Mouse (Mus musculus): Measurements from ENCODE around the gene Cog2. TPM values are rescaled to one million over a fixed set of nuclear protein-coding genes. Genes with fewer than 3 reads are reported as not detected.
A peak's percentile ranks its signal among the peaks of the same experiment; 100 is the strongest.

Gene Cog2
- polyA plus RNA-seq, 1 experiment from 2014 or later = 36.9 TPM

- H3K4me1 ChIP-seq (ENCODE audit: insufficient read depth) = peaks cover 2% of the 10 kb centered on the region
- no peaks in the 10 kb centered on the region for H3K27me3 ChIP-seq (ENCODE audit: insufficient read depth, low read length)
- no peak for TF ChIP-seq CTCF (IDR thresholded peaks at IDR 0.05; ENCODE audit: low read depth)
- no peak for ATAC-seq (ENCODE audit: insufficient read depth)
- no peak overlapping the region for H3K4me2 ChIP-seq
- H3K36me3 ChIP-seq (ENCODE audit: insufficient read depth) = no peaks in the 10 kb centered on the region
- no peak for DNase-seq
- no peak overlapping the region for H3K27ac ChIP-seq (ENCODE audit: low read depth)
- no peak overlapping the region for H3K9ac ChIP-seq
- H3K4me3 ChIP-seq (ENCODE audit: low read depth, low read length) = no peak overlapping the region
- 66% methylated on average over 6 of the region's 6 CpGs for WGBS
- no peaks in the 10 kb centered on the region for H3K9me3 ChIP-seq (ENCODE audit: low read depth, low read length)
Observed at GRCm38 (mm10) chr8:124516525-124516924, 4.0 kb upstream of the Cog2 start.

DNA sequence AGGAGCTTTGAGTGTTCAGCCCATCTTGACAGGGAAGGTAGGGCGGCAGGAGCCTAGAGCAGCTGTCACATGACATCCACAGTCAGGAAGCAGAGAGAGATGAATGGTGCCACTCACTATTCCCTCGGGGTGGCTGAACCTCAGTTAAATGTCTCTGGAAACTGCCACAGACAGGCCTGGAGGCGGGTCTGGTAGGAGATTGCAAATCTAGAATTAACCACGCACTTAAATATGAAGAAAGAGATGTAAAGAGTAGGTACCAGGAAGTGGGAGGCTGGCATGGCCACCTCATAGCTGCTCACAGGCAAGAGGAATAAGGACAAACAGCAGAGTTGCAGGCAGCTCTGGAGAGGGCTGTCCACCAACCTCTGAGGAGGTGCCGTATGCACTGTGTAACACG is 3.4 kb upstream of the Cog2 start:
- H3K27ac ChIP-seq (ENCODE audit: low read depth) = no peak overlapping the region
- H3K4me1 ChIP-seq (ENCODE audit: insufficient read depth) = peaks cover 8% of the 10 kb centered on the region
- no peak for DNase-seq
- H3K36me3 ChIP-seq (ENCODE audit: insufficient read depth) = no peaks in the 10 kb centered on the region
- H3K4me3 ChIP-seq (ENCODE audit: low read depth, low read length) = no peak overlapping the region
- no peak overlapping the region for H3K4me2 ChIP-seq
- no peak for ATAC-seq (ENCODE audit: insufficient read depth)
- no peaks in the 10 kb centered on the region for H3K27me3 ChIP-seq (ENCODE audit: insufficient read depth, low read length)
- no peak overlapping the region for H3K9ac ChIP-seq
- WGBS = 57% methylated on average over 6 of the region's 6 CpGs
- TF ChIP-seq CTCF (IDR thresholded peaks at IDR 0.05; ENCODE audit: low read depth) = no peak
- H3K9me3 ChIP-seq (ENCODE audit: low read depth, low read length) = no peaks in the 10 kb centered on the region

- H3K36me3 ChIP-seq (ENCODE audit: insufficient read depth) = peaks cover 18% of the 10 kb centered on the region
- DNase-seq (no peak), ATAC-seq (ENCODE audit: insufficient read depth) (no peak)
- H3K4me1 ChIP-seq (ENCODE audit: insufficient read depth) = peaks cover 9% of the 10 kb centered on the region
- no peak overlapping the region for H3K9ac ChIP-seq
- TF ChIP-seq CTCF (IDR thresholded peaks at IDR 0.05; ENCODE audit: low read depth) = no peak
- H3K4me3 ChIP-seq (ENCODE audit: low read depth, low read length) = peak overlapping the region; percentile 94; the same call in 1 of the 2 replicates
- peak overlapping the region; percentile 74 for H3K4me2 ChIP-seq
- H3K27me3 ChIP-seq (ENCODE audit: insufficient read depth, low read length) = no peaks in the 10 kb centered on the region
- H3K9me3 ChIP-seq (ENCODE audit: low read depth, low read length) = no peaks in the 10 kb centered on the region
- no peak overlapping the region for H3K27ac ChIP-seq (ENCODE audit: low read depth)
- 86% methylated on average over 6 of the region's 6 CpGs for WGBS
Observed at GRCm38 (mm10) chr8:124521946-124522345, 1.4 kb downstream of the Cog2 start.

DNA sequence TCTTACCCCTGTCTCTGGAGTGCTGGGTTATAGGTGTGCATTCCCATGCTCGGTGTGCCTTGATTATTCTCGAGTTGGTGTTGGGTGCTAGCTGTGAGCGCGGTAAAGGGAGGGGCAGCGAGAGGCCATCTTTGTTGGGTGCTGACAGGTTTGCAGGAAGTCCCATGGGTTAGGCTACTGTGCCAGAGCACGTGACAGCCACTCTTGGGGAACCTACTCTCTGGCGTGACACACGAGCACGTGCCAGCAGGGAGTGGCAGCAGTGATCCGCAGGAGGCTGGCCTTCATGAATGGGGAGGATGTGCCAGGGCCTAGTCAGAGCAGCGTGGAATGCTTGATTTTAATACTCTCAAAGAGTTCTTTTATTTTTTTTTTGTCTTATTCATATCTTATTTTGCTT is 5.7 kb downstream of the Cog2 start:
- H3K36me3 ChIP-seq (ENCODE audit: insufficient read depth) = peaks cover 53% of the 10 kb centered on the region
- H3K27me3 ChIP-seq (ENCODE audit: insufficient read depth, low read length) = no peaks in the 10 kb centered on the region
- no peak overlapping the region for H3K9ac ChIP-seq
- DNase-seq = no peak
- no peak overlapping the region for H3K27ac ChIP-seq (ENCODE audit: low read depth)
- peaks cover 9% of the 10 kb centered on the region; the same call in 1 of the 2 replicates for H3K4me1 ChIP-seq (ENCODE audit: insufficient read depth)
- H3K4me2 ChIP-seq = no peak overlapping the region
- H3K9me3 ChIP-seq (ENCODE audit: low read depth, low read length) = no peaks in the 10 kb centered on the region
- no peak for ATAC-seq (ENCODE audit: insufficient read depth)
- no peak overlapping the region for H3K4me3 ChIP-seq (ENCODE audit: low read depth, low read length)
- WGBS = 92% methylated on average over 11 of the region's 11 CpGs
- TF ChIP-seq CTCF (IDR thresholded peaks at IDR 0.05; ENCODE audit: low read depth) = no peak

DNA sequence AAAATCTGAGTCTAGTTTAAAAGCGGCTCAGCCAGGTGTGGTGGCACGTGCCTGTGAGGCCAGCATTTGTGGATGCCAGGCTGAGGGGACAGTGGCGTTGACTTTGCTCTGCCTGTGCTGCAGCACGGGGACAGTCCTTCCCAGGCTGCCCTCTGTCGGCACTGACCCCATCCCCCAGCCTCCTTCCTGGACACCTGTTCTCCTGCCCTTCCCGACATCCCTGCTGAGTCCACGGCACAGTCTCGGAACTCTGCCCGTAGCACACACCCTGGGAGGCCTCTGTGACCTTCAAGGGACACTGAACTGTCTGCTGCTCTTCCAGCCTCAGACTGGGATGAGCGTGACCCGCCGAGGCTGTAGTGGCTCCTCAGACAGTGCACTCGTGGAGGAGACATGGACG is 9.5 kb downstream of the Cog2 start:
- ATAC-seq (ENCODE audit: insufficient read depth) (no peak), DNase-seq (no peak)
- H3K4me3 ChIP-seq (ENCODE audit: low read depth, low read length) = no peak overlapping the region
- H3K4me2 ChIP-seq = no peak overlapping the region
- 83% methylated on average over 14 of the region's 14 CpGs for WGBS
- TF ChIP-seq CTCF (IDR thresholded peaks at IDR 0.05; ENCODE audit: low read depth) = no peak
- H3K9ac ChIP-seq = no peak overlapping the region
- no peak overlapping the region for H3K27ac ChIP-seq (ENCODE audit: low read depth)
- peaks cover 79% of the 10 kb centered on the region for H3K36me3 ChIP-seq (ENCODE audit: insufficient read depth)
- H3K9me3 ChIP-seq (ENCODE audit: low read depth, low read length) = no peaks in the 10 kb centered on the region
- no peaks in the 10 kb centered on the region for H3K4me1 ChIP-seq (ENCODE audit: insufficient read depth)
- H3K27me3 ChIP-seq (ENCODE audit: insufficient read depth, low read length) = no peaks in the 10 kb centered on the region

DNA sequence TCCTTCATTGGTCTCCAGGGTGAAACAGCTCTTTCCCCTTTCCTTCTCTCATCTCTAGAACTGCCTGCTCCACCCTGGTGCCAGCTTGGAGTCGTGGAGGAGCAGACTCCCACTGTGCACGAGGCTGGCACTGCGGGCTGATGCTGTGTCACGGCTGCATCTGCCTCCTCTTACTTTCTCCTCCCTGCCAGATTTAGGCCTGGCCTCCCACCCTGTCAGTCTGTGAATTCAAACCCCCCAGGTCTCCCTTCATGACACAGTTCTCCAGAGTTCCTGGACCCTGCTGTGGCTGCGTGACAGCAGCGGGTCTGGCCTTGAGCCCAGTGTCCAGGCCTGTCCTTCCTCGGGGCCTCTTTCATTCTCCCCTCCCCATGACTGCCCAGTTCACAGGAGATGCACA is 10.0 kb downstream of the Cog2 start:
- DNase-seq = no peak
- no peaks in the 10 kb centered on the region for H3K27me3 ChIP-seq (ENCODE audit: insufficient read depth, low read length)
- H3K9ac ChIP-seq = no peak overlapping the region
- H3K9me3 ChIP-seq (ENCODE audit: low read depth, low read length) = no peaks in the 10 kb centered on the region
- H3K4me2 ChIP-seq = no peak overlapping the region
- no peak overlapping the region for H3K4me3 ChIP-seq (ENCODE audit: low read depth, low read length)
- TF ChIP-seq CTCF (IDR thresholded peaks at IDR 0.05; ENCODE audit: low read depth) = no peak
- H3K36me3 ChIP-seq (ENCODE audit: insufficient read depth) = peaks cover 82% of the 10 kb centered on the region
- no peak overlapping the region for H3K27ac ChIP-seq (ENCODE audit: low read depth)
- ATAC-seq (ENCODE audit: insufficient read depth) = no peak
- no peaks in the 10 kb centered on the region for H3K4me1 ChIP-seq (ENCODE audit: insufficient read depth)
- WGBS = 88% methylated on average over 7 of the region's 7 CpGs

DNA sequence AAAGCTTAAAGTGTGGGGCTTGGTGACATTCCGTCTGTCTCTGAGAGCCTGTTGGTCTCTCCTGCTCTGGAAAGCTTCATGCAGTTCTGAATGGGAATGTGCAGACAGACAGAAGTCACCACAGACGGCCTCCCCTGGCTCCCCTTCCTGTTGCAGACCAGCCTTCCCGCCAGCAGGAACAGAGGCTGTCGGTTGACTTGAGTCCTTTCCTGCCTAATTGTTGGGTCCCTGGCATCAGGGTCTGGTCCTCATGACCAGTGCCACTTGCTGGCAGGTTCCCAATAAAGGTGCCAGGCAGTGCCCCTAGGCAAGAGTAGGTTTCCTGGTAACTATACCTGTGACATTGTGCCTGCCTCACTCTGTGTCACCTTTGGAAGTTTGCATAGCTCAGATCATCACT is 10.4 kb downstream of the Cog2 start:
- DNase-seq (no peak), ATAC-seq (ENCODE audit: insufficient read depth) (no peak)
- no peaks in the 10 kb centered on the region for H3K9me3 ChIP-seq (ENCODE audit: low read depth, low read length)
- H3K27me3 ChIP-seq (ENCODE audit: insufficient read depth, low read length) = no peaks in the 10 kb centered on the region
- H3K27ac ChIP-seq (ENCODE audit: low read depth) = no peak overlapping the region
- H3K4me2 ChIP-seq = no peak overlapping the region
- TF ChIP-seq CTCF (IDR thresholded peaks at IDR 0.05; ENCODE audit: low read depth) = no peak
- H3K9ac ChIP-seq = no peak overlapping the region
- no peak overlapping the region for H3K4me3 ChIP-seq (ENCODE audit: low read depth, low read length)
- peaks cover 82% of the 10 kb centered on the region for H3K36me3 ChIP-seq (ENCODE audit: insufficient read depth)
- 78% methylated on average over 4 of the region's 4 CpGs for WGBS
- no peaks in the 10 kb centered on the region for H3K4me1 ChIP-seq (ENCODE audit: insufficient read depth)

- Histone ChIP-seq H3K9ac (no peak overlapping the region), H3K4me2 (no peak overlapping the region), H3K4me1 (ENCODE audit: insufficient read depth) (no peaks in the 10 kb centered on the region), H3K36me3 (ENCODE audit: insufficient read depth) (peaks cover 74% of the 10 kb centered on the region), H3K9me3 (ENCODE audit: low read depth, low read length) (no peaks in the 10 kb centered on the region), H3K27ac (ENCODE audit: low read depth) (no peak overlapping the region), H3K4me3 (ENCODE audit: low read depth, low read length) (no peak overlapping the region), H3K27me3 (ENCODE audit: insufficient read depth, low read length) (no peaks in the 10 kb centered on the region)
- DNase-seq (no peak), ATAC-seq (ENCODE audit: insufficient read depth) (no peak)
- TF ChIP-seq CTCF (IDR thresholded peaks at IDR 0.05; ENCODE audit: low read depth) = no peak
- WGBS = 91% methylated on average over 3 of the region's 3 CpGs
Observed at GRCm38 (mm10) chr8:124532626-124533025, 12.1 kb downstream of the Cog2 start.

Data from lung, embryonic 14.5 days (tissue).